Mouse (Mus musculus) kidney, adult 8-10 months (tissue): ENCODE measurements at regions not wholly inside any gene's neighbourhood (a gene's known extent, or its start where the extent isn't known, plus 50 kb on each side); places are given as distances from the start of the nearest gene placed in this dataset.
"Not testable (repeated sequence)": the region's sequence is repeated elsewhere in the genome, so short reads cannot be mapped to it uniquely, and the experiment has no call there.

Source experiments
- DNase-seq, 2 experiments: peaks; one replicate each; pipeline ENCODE4 v3.0.0; 2022

GRCm38 (mm10) chr3:36387431-36387830 is 88.3 kb downstream of the Anxa5 start:
- no peak for DNase-seq

- no peak for DNase-seq
Measured at GRCm38 (mm10) chr3:36383438-36383945, 92.2 kb downstream of the Anxa5 start.

- no peak for DNase-seq
Measured at GRCm38 (mm10) chr3:36381621-36382193, 94.0 kb downstream of the Anxa5 start.

GRCm38 (mm10) chr3:36375722-36376121 is 100.0 kb downstream of the Anxa5 start:
- DNase-seq: no peak

- no peak for DNase-seq
Measured at GRCm38 (mm10) chr3:36374939-36375338, 100.8 kb downstream of the Anxa5 start.

GRCm38 (mm10) chr3:36360933-36361332 is 114.8 kb downstream of the Anxa5 start:
- DNase-seq: no peak

GRCm38 (mm10) chr3:36354201-36354600 is 121.5 kb downstream of the Anxa5 start:
- not testable (repeated sequence) for DNase-seq

GRCm38 (mm10) chr3:36352032-36352742 is 123.5 kb downstream of the Anxa5 start:
- DNase-seq: no peak

GRCm38 (mm10) chr3:36349073-36349472 is 126.6 kb downstream of the Anxa5 start:
- DNase-seq: no peak

- peak; percentile 8 to 23 for DNase-seq
Measured at GRCm38 (mm10) chr3:36340889-36341533, 118.9 kb upstream of the Qrfpr start.

GRCm38 (mm10) chr3:36339656-36340055 is 117.5 kb upstream of the Qrfpr start:
- DNase-seq: no peak

GRCm38 (mm10) chr3:36334279-36334678 is 112.2 kb upstream of the Qrfpr start:
- no peak for DNase-seq

GRCm38 (mm10) chr3:36332016-36332415 is 109.9 kb upstream of the Qrfpr start:
- no peak for DNase-seq

GRCm38 (mm10) chr3:36330656-36331055 is 108.5 kb upstream of the Qrfpr start:
- DNase-seq: peak; percentile 29 to 62

- no peak for DNase-seq
Measured at GRCm38 (mm10) chr3:36329631-36330030, 107.5 kb upstream of the Qrfpr start.

GRCm38 (mm10) chr3:36328927-36329326 is 106.8 kb upstream of the Qrfpr start:
- no peak for DNase-seq

- DNase-seq: no peak
Measured at GRCm38 (mm10) chr3:36318635-36319034, 96.5 kb upstream of the Qrfpr start.

- no peak for DNase-seq
Measured at GRCm38 (mm10) chr3:36311337-36311736, 89.2 kb upstream of the Qrfpr start.

GRCm38 (mm10) chr3:36310642-36311267 is 88.6 kb upstream of the Qrfpr start:
- no peak for DNase-seq

- no peak for DNase-seq
Measured at GRCm38 (mm10) chr3:36296792-36297191, 74.7 kb upstream of the Qrfpr start.

GRCm38 (mm10) chr3:36291971-36292370 is 69.9 kb upstream of the Qrfpr start:
- no peak for DNase-seq

GRCm38 (mm10) chr3:36284066-36284465 is 62.0 kb upstream of the Qrfpr start:
- no peak for DNase-seq

GRCm38 (mm10) chr3:36275502-36275901 is 53.4 kb upstream of the Qrfpr start:
- no peak for DNase-seq
